Mouse (Mus musculus) gastrocnemius, adult 2 months (tissue): ENCODE measurements around the gene Nradd. TPM values are rescaled to one million over a fixed set of nuclear protein-coding genes. Genes with fewer than 3 reads are reported as not detected.

Source experiments
- DNase-seq: peaks from one replicate; pipeline ENCODE4 v3.0.0; 2022
- H3K27ac ChIP-seq: fragments of 200-600 bp; 2 replicates; pipeline ENCODE4 v1.8.1; 2022; ENCODE audit warnings: mild to moderate bottlenecking
- H3K4me3 ChIP-seq: fragments of 200-600 bp; 2 replicates; pipeline ENCODE4 v1.8.1; 2022; ENCODE audit warnings: mild to moderate bottlenecking, moderate library complexity
- CTCF ChIP-seq: fragments of 200-600 bp; IDR thresholded peaks from 2 replicates; pipeline ENCODE4 v1.8.1; 2022; ENCODE audit warnings: antibody characterized with exemption, mild to moderate bottlenecking, moderate library complexity
- intact Hi-C: fragments of 180-260 bp; cut with DNase I; formaldehyde crosslinking; loops from one replicate; pipeline ENCODE4 v1.15.1; 2025
- total RNA-seq, 2 experiments: library from RNA; stranded (reverse); gene quantifications; 2 replicates each; pipeline ENCODE4 v1.2.3; 2021

Nradd gene
- total RNA-seq, 2 experiments from 2014 or later: 0.64 to 1.2 TPM

- intact Hi-C loops: no loop called here
- no peak for DNase-seq
- Histone ChIP-seq H3K27ac (no peak overlapping the region), H3K4me3 (no peak overlapping the region)
- TF ChIP-seq CTCF: no peak
These were observed 19.5 kb upstream of the Nradd start for GRCm38 (mm10) chr9:110643787-110644186.

- intact Hi-C loops: no loop called here
- no peak overlapping the region for H3K4me3 ChIP-seq
These were observed 18.7 kb upstream of the Nradd start for GRCm38 (mm10) chr9:110642812-110643524.

GRCm38 (mm10) chr9:110641006-110641405, 16.8 kb upstream of the Nradd start:
- DNase-seq: no peak
- H3K27ac ChIP-seq: no peak overlapping the region
- intact Hi-C loops: no loop called here
- no peak for TF ChIP-seq CTCF
- H3K4me3 ChIP-seq: no peak overlapping the region

More at GRCm38 (mm10) chr9:110642812-110643524, 18.7 kb upstream of the Nradd start:
- DNase-seq: no peak
- TF ChIP-seq CTCF: no peak
- H3K27ac ChIP-seq: no peak overlapping the region

- no peak for DNase-seq
- Histone ChIP-seq H3K4me3 (no peak overlapping the region), H3K27ac (no peak overlapping the region)
- intact Hi-C loops: no loop called here
- TF ChIP-seq CTCF: no peak
These were observed 14.4 kb upstream of the Nradd start for GRCm38 (mm10) chr9:110638611-110639021.

GRCm38 (mm10) chr9:110635225-110635624, 11.0 kb upstream of the Nradd start:
- intact Hi-C loops: loop anchor here (1.0 kb wide), 1 partner anchor 74 kb away; no protein-coding TSS in a partner anchor
- peak; percentile 87 for TF ChIP-seq CTCF
- Histone ChIP-seq H3K27ac (no peak overlapping the region), H3K4me3 (no peak overlapping the region)
- peak; percentile 93 for DNase-seq

- no peak for DNase-seq
- Histone ChIP-seq H3K4me3 (no peak overlapping the region), H3K27ac (no peak overlapping the region)
- intact Hi-C loops: loop anchor here (5.0 kb wide), 1 partner anchor 148 kb away; no protein-coding TSS in a partner anchor
- no peak for TF ChIP-seq CTCF
These were observed 9.6 kb upstream of the Nradd start for GRCm38 (mm10) chr9:110633882-110634281.

- no peak overlapping the region for H3K27ac ChIP-seq
- H3K4me3 ChIP-seq: no peak overlapping the region
- no peak for DNase-seq
- intact Hi-C loops: loop anchor here (5.0 kb wide), 1 partner anchor 150 kb away; no protein-coding TSS in a partner anchor
- no peak for TF ChIP-seq CTCF
These were observed 8.4 kb upstream of the Nradd start for GRCm38 (mm10) chr9:110632671-110633070.

GRCm38 (mm10) chr9:110631651-110632275, 7.5 kb upstream of the Nradd start:
- H3K4me3 ChIP-seq: no peak overlapping the region
- no peak overlapping the region for H3K27ac ChIP-seq
- TF ChIP-seq CTCF: no peak
- intact Hi-C loops: loop anchor here (2.0 to 5.0 kb wide), 3 partner anchors 151 to 221 kb away; no protein-coding TSS in a partner anchor
- DNase-seq: no peak

GRCm38 (mm10) chr9:110631191-110631590, 6.9 kb upstream of the Nradd start:
- peak; percentile 72 for DNase-seq
- no peak overlapping the region for H3K27ac ChIP-seq
- intact Hi-C loops: loop anchor here (2.0 to 5.0 kb wide), 3 partner anchors 151 to 220 kb away; no protein-coding TSS in a partner anchor
- no peak overlapping the region for H3K4me3 ChIP-seq
- TF ChIP-seq CTCF: peak; percentile 76

- TF ChIP-seq CTCF: no peak
- intact Hi-C loops: loop anchor here (2.0 to 5.0 kb wide), 3 partner anchors 152 to 219 kb away; no protein-coding TSS in a partner anchor
These were observed 5.9 kb upstream of the Nradd start for GRCm38 (mm10) chr9:110630171-110630570.

GRCm38 (mm10) chr9:110625350-110625908, 1.2 kb upstream of the Nradd start:
- DNase-seq: peak; percentile 12
- Histone ChIP-seq H3K27ac (peak overlapping the region; percentile 95), H3K4me3 (peak overlapping the region; percentile 88)
- intact Hi-C loops: no loop called here
- no peak for TF ChIP-seq CTCF

More at GRCm38 (mm10) chr9:110630171-110630570, 5.9 kb upstream of the Nradd start:
- Histone ChIP-seq H3K4me3 (no peak overlapping the region), H3K27ac (no peak overlapping the region)
- DNase-seq: peak; percentile 34

GRCm38 (mm10) chr9:110623416-110624195, 646 bp downstream of the Nradd start:
- DNase-seq: peak; percentile 13
- TF ChIP-seq CTCF: no peak
- intact Hi-C loops: no loop called here
- H3K27ac ChIP-seq: peak overlapping the region; percentile 95
- H3K4me3 ChIP-seq: peak overlapping the region; percentile 88
